Comparison of ENCODE assay signal across 8 mouse cellular contexts in genomic region chr16:34958667-34959066, GRCm38 (mm10).
A peak's percentile ranks its signal among the peaks of the same experiment; 100 is the strongest.
DNase-seq lines count a peak whose midpoint lies in the region; ATAC-seq and TF ChIP-seq lines count a peak whose summit lies in the region.

No protein-coding gene starts in this region.

- H3K9ac ChIP-seq in liver, embryonic 11.5 days (ENCODE audit: low read depth, low read length), result no peak overlapping the region
- no peak overlapping the region for H3K9ac ChIP-seq in forebrain, embryonic 16.5 days (replicated peaks; ENCODE audit: low read depth, low read length)
- no peak overlapping the region for H3K9ac ChIP-seq in hindbrain, embryonic 12.5 days
- no peak overlapping the region for H3K9ac ChIP-seq in limb, embryonic 14.5 days (ENCODE audit: low read depth, low read length, severe bottlenecking)

- peaks cover 3% of the 10 kb centered on the region; the same call in 1 of the 2 replicates for H3K9me3 ChIP-seq in liver, embryonic 11.5 days (ENCODE audit: control insufficient read depth, low read length)
- no peaks in the 10 kb centered on the region for H3K9me3 ChIP-seq in forebrain, embryonic 16.5 days (ENCODE audit: control insufficient read depth, low read length)
- peaks cover 4% of the 10 kb centered on the region; the same call in 1 of the 2 replicates for H3K9me3 ChIP-seq in hindbrain, embryonic 12.5 days (replicated peaks)
- peaks cover 3% of the 10 kb centered on the region; the same call in 1 of the 2 replicates for H3K9me3 ChIP-seq in limb, embryonic 14.5 days (ENCODE audit: control insufficient read depth, low read length)

- no peak overlapping the region for H3K4me2 ChIP-seq in liver, embryonic 11.5 days
- no peak overlapping the region for H3K4me2 ChIP-seq in forebrain, embryonic 16.5 days (ENCODE audit: low read length)
- no peak overlapping the region for H3K4me2 ChIP-seq in hindbrain, embryonic 12.5 days (replicated peaks)
- no peak overlapping the region for H3K4me2 ChIP-seq in limb, embryonic 14.5 days (replicated peaks; ENCODE audit: low read depth, low read length, severe bottlenecking)

- H3K36me3 ChIP-seq in liver, embryonic 11.5 days (ENCODE audit: control insufficient read depth, insufficient read depth, low read length), result peaks cover 6% of the 10 kb centered on the region; the same call in 1 of the 2 replicates
- no peaks in the 10 kb centered on the region for H3K36me3 ChIP-seq in forebrain, embryonic 16.5 days (ENCODE audit: control insufficient read depth, insufficient read depth)
- no peaks in the 10 kb centered on the region for H3K36me3 ChIP-seq in hindbrain, embryonic 12.5 days
- H3K36me3 ChIP-seq in limb, embryonic 14.5 days (ENCODE audit: control insufficient read depth, insufficient read depth, low read length), result no peaks in the 10 kb centered on the region

- H3K4me1 ChIP-seq in liver, embryonic 11.5 days (replicated peaks; ENCODE audit: control insufficient read depth, insufficient read depth, low read length), result peaks cover 10% of the 10 kb centered on the region; the same call in 1 of the 2 replicates
- H3K4me1 ChIP-seq in forebrain, embryonic 16.5 days (replicated peaks; ENCODE audit: control insufficient read depth, insufficient read depth, low read length), result peaks cover 12% of the 10 kb centered on the region
- peaks cover 32% of the 10 kb centered on the region for H3K4me1 ChIP-seq in hindbrain, embryonic 12.5 days
- H3K4me1 ChIP-seq in limb, embryonic 14.5 days (ENCODE audit: control insufficient read depth, insufficient read depth, low read length), result peaks cover 58% of the 10 kb centered on the region

- peak; percentile 64 for DNase-seq in liver
- DNase-seq in liver, embryonic 11.5 days (ENCODE audit: low spot score), result no peak
- peak; percentile 92 for DNase-seq in limb, embryonic 14.5 days (ENCODE audit: low spot score)
- DNase-seq in retina, postnatal 1 day, result peak; percentile 69
- no peak for DNase-seq in left cerebral cortex, adult 9 months (ENCODE audit: low spot score in 2 of 2)
- no peak for DNase-seq in embryo, embryonic 10 days (ENCODE audit: low spot score)

- no peaks in the 10 kb centered on the region for H3K27me3 ChIP-seq in liver, embryonic 11.5 days (replicated peaks; ENCODE audit: control insufficient read depth, insufficient read depth, low read length)
- no peaks in the 10 kb centered on the region for H3K27me3 ChIP-seq in forebrain, embryonic 16.5 days (replicated peaks; ENCODE audit: control insufficient read depth, insufficient read depth, low read length)
- H3K27me3 ChIP-seq in hindbrain, embryonic 12.5 days, result no peaks in the 10 kb centered on the region
- no peaks in the 10 kb centered on the region for H3K27me3 ChIP-seq in limb, embryonic 14.5 days (ENCODE audit: control insufficient read depth, insufficient read depth, low read length)

- no peak for TF ChIP-seq POLR2A in limb, embryonic 14.5 days (IDR thresholded peaks at IDR 0.05; ENCODE audit: borderline replicate concordance, extremely low read depth, insufficient read depth, insufficient read length)

- no peak overlapping the region for H3K27ac ChIP-seq in liver, embryonic 11.5 days (ENCODE audit: low read depth, low read length)
- H3K27ac ChIP-seq in forebrain, embryonic 16.5 days (ENCODE audit: low read length), result no peak overlapping the region
- peak overlapping the region; percentile 4; the same call in 1 of the 2 replicates for H3K27ac ChIP-seq in hindbrain, embryonic 12.5 days
- H3K27ac ChIP-seq in limb, embryonic 14.5 days (replicated peaks; ENCODE audit: low read depth, low read length), result peak overlapping the region; percentile 58

- no peak overlapping the region for H3K4me3 ChIP-seq in liver, embryonic 11.5 days (ENCODE audit: low read depth, low read length)
- H3K4me3 ChIP-seq in forebrain, embryonic 16.5 days (replicated peaks; ENCODE audit: low read length), result no peak overlapping the region
- no peak overlapping the region for H3K4me3 ChIP-seq in hindbrain, embryonic 12.5 days
- H3K4me3 ChIP-seq in limb, embryonic 14.5 days (replicated peaks; ENCODE audit: low read length), result no peak overlapping the region

- WGBS in liver, embryonic 11.5 days, result 59% methylated on average over 9 of the region's 9 CpGs
- 9% methylated on average over 9 of the region's 9 CpGs for WGBS in forebrain, embryonic 16.5 days
- WGBS in hindbrain, embryonic 12.5 days, result 30% methylated on average over 9 of the region's 9 CpGs
- 3% methylated on average over 9 of the region's 9 CpGs for WGBS in limb, embryonic 14.5 days

- ATAC-seq in liver, embryonic 11.5 days (replicated peaks; ENCODE audit: low FRiP score), result no peak
- peak; percentile 58 for ATAC-seq in forebrain, embryonic 16.5 days
- no peak for ATAC-seq in hindbrain, embryonic 12.5 days (ENCODE audit: low FRiP score)
- ATAC-seq in limb, embryonic 14.5 days (ENCODE audit: low FRiP score, low read depth), result peak; percentile 82; the same call in 1 of the 2 replicates

Comparison
In these comparisons a context has a peak if more than half of its experiments do, and no peak if none do; other contexts are left out.
1. DNase-seq: peak in liver (single experiment), limb, embryonic 14.5 days (single experiment) and retina, postnatal 1 day (single experiment); none in liver, embryonic 11.5 days (single experiment), left cerebral cortex, adult 9 months (0 of 2) and embryo, embryonic 10 days (single experiment).
2. ATAC-seq: peak in forebrain, embryonic 16.5 days (single experiment) and limb, embryonic 14.5 days (single experiment); none in liver, embryonic 11.5 days (single experiment) and hindbrain, embryonic 12.5 days (single experiment).
3. H3K27ac ChIP-seq: peak in hindbrain, embryonic 12.5 days (single experiment) and limb, embryonic 14.5 days (single experiment); none in liver, embryonic 11.5 days (single experiment) and forebrain, embryonic 16.5 days (single experiment).